Mouse (Mus musculus): ENCODE measurements at regions not wholly inside any gene's neighbourhood (a gene's known extent, or its start where the extent isn't known, plus 50 kb on each side); places are given as distances from the start of the nearest gene placed in this dataset.
A peak's percentile ranks its signal among the peaks of the same experiment; 100 is the strongest.

GRCm38 (mm10) chr10:44688555-44688954 is 160.3 kb upstream of the Prdm1 start:
- Histone ChIP-seq H3K27ac (replicated peaks) (no peak overlapping the region), H3K4me1 (replicated peaks) (0 out of 2 replicates have a peak, but pooled peaks cover 7% of the 10 kb centered on the region), H3K9me3 (replicated peaks) (no peaks in the 10 kb centered on the region), H3K4me2 (no peak overlapping the region), H3K4me3 (replicated peaks) (no peak overlapping the region), H3K9ac (no peak overlapping the region), H3K36me3 (replicated peaks) (no peaks in the 10 kb centered on the region), H3K27me3 (no peaks in the 10 kb centered on the region)
- ATAC-seq (ENCODE audit: insufficient read depth) = no peak
- WGBS (ENCODE audit: insufficient replicate concordance) = 70% methylated on average over 3 of the region's 3 CpGs

DNA sequence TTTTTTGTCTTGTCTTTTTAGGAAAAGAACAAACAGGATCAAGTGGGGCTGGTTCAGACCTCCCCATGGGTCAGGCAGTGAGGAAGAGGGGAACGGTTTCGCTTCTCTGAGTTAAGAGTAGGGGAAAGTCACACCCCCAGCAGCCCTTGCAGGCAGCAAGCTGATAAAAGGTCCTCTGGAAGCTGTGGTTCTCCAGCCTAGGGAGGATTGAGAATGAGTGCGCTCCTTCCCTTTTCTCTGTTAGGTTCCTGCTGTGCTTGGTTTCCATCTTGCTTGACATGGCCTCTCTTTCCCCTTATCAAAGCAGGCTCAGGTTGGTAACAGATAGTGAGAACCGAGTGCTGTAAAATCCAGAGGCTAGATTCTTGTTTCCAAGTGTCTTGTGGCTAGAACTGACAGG is 157.8 kb upstream of the Prdm1 start:
- no peak overlapping the region for H3K4me2 ChIP-seq
- no peak overlapping the region for H3K4me3 ChIP-seq (replicated peaks)
- H3K27ac ChIP-seq (replicated peaks) = no peak overlapping the region
- no peaks in the 10 kb centered on the region for H3K27me3 ChIP-seq
- H3K4me1 ChIP-seq (replicated peaks) = 0 out of 2 replicates have a peak, but pooled peaks cover 7% of the 10 kb centered on the region
- WGBS (ENCODE audit: insufficient replicate concordance) = 9% methylated on average over 4 of the region's 4 CpGs
- ATAC-seq (ENCODE audit: insufficient read depth) = peak; percentile 42; the same call in 1 of the 2 replicates
- H3K9ac ChIP-seq = no peak overlapping the region
- H3K9me3 ChIP-seq (replicated peaks) = no peaks in the 10 kb centered on the region
- H3K36me3 ChIP-seq (replicated peaks) = no peaks in the 10 kb centered on the region

DNA sequence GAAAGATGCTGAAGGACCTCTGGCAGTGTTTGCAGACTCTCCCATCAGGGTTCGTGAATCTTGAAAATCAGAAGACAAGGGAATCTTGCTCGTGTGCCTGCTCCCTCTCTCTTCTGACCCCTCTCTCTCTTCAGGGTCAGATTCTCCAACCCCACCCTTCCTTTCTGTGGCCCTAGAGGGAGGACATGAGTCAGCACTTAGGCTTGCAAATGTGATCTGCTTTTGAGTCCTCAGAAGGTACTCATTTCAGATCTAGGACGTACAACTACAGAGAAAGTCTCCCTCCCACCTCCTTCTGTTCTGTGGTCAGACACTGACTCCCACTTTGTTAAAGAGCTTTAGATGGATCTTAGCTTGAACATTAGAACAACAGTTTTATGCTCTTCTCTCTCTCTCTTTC is 156.9 kb upstream of the Prdm1 start:
- Histone ChIP-seq H3K4me1 (replicated peaks) (0 out of 2 replicates have a peak, but pooled peaks cover 7% of the 10 kb centered on the region), H3K4me2 (no peak overlapping the region), H3K36me3 (replicated peaks) (no peaks in the 10 kb centered on the region), H3K9me3 (replicated peaks) (no peaks in the 10 kb centered on the region), H3K27ac (replicated peaks) (no peak overlapping the region), H3K27me3 (no peaks in the 10 kb centered on the region), H3K9ac (no peak overlapping the region), H3K4me3 (replicated peaks) (no peak overlapping the region)
- 18% methylated on average over 3 of the region's 3 CpGs for WGBS (ENCODE audit: insufficient replicate concordance)
- ATAC-seq (ENCODE audit: insufficient read depth) = no peak

GRCm38 (mm10) chr10:44676506-44676905 is 148.2 kb upstream of the Prdm1 start:
- WGBS (ENCODE audit: insufficient replicate concordance) = 39% methylated on average over 3 of the region's 3 CpGs
- Histone ChIP-seq H3K27ac (replicated peaks) (no peak overlapping the region), H3K4me1 (replicated peaks) (no peaks in the 10 kb centered on the region), H3K36me3 (replicated peaks) (no peaks in the 10 kb centered on the region), H3K9ac (no peak overlapping the region), H3K9me3 (replicated peaks) (no peaks in the 10 kb centered on the region), H3K4me3 (replicated peaks) (no peak overlapping the region), H3K27me3 (no peaks in the 10 kb centered on the region), H3K4me2 (no peak overlapping the region)
- ATAC-seq (ENCODE audit: insufficient read depth) = no peak

- H3K4me2 ChIP-seq = no peak overlapping the region
- no peak overlapping the region for H3K4me3 ChIP-seq (replicated peaks)
- H3K4me1 ChIP-seq (replicated peaks) = no peaks in the 10 kb centered on the region
- ATAC-seq (ENCODE audit: insufficient read depth) = no peak
- no peaks in the 10 kb centered on the region for H3K36me3 ChIP-seq (replicated peaks)
- no peaks in the 10 kb centered on the region for H3K9me3 ChIP-seq (replicated peaks)
- 62% methylated on average over 4 of the region's 4 CpGs for WGBS (ENCODE audit: insufficient replicate concordance)
- no peak overlapping the region for H3K9ac ChIP-seq
- H3K27me3 ChIP-seq = no peaks in the 10 kb centered on the region
- no peak overlapping the region for H3K27ac ChIP-seq (replicated peaks)
These were observed 137.3 kb upstream of the Prdm1 start for GRCm38 (mm10) chr10:44665509-44666144.

GRCm38 (mm10) chr10:44659499-44659898 is 131.2 kb upstream of the Prdm1 start:
- Histone ChIP-seq H3K4me1 (replicated peaks) (no peaks in the 10 kb centered on the region), H3K9me3 (replicated peaks) (no peaks in the 10 kb centered on the region), H3K36me3 (replicated peaks) (no peaks in the 10 kb centered on the region), H3K27ac (replicated peaks) (no peak overlapping the region), H3K9ac (no peak overlapping the region), H3K4me3 (replicated peaks) (no peak overlapping the region), H3K4me2 (no peak overlapping the region), H3K27me3 (no peaks in the 10 kb centered on the region)
- 47% methylated on average over 3 of the region's 3 CpGs for WGBS (ENCODE audit: insufficient replicate concordance)
- ATAC-seq (ENCODE audit: insufficient read depth) = no peak

- WGBS (ENCODE audit: insufficient replicate concordance) = 66% methylated on average over 5 of the region's 5 CpGs
- no peak overlapping the region for H3K27ac ChIP-seq (replicated peaks)
- no peak for ATAC-seq (ENCODE audit: insufficient read depth)
These were observed 125.5 kb upstream of the Prdm1 start for GRCm38 (mm10) chr10:44653761-44654160.

GRCm38 (mm10) chr10:44647021-44647420 is 118.7 kb upstream of the Prdm1 start:
- Histone ChIP-seq H3K4me1 (replicated peaks) (no peaks in the 10 kb centered on the region), H3K27ac (replicated peaks) (no peak overlapping the region), H3K9me3 (replicated peaks) (no peaks in the 10 kb centered on the region), H3K9ac (no peak overlapping the region), H3K4me3 (replicated peaks) (no peak overlapping the region), H3K27me3 (no peaks in the 10 kb centered on the region), H3K4me2 (no peak overlapping the region), H3K36me3 (replicated peaks) (no peaks in the 10 kb centered on the region)
- ATAC-seq (ENCODE audit: insufficient read depth) = no peak
- WGBS (ENCODE audit: insufficient replicate concordance) = 45% methylated on average over 5 of the region's 5 CpGs

More at GRCm38 (mm10) chr10:44653761-44654160, 125.5 kb upstream of the Prdm1 start:
- no peaks in the 10 kb centered on the region for H3K36me3 ChIP-seq (replicated peaks)
- H3K4me3 ChIP-seq (replicated peaks) = no peak overlapping the region
- no peaks in the 10 kb centered on the region for H3K9me3 ChIP-seq (replicated peaks)
- H3K9ac ChIP-seq = no peak overlapping the region
- no peaks in the 10 kb centered on the region for H3K27me3 ChIP-seq
- no peaks in the 10 kb centered on the region for H3K4me1 ChIP-seq (replicated peaks)
- H3K4me2 ChIP-seq = no peak overlapping the region

DNA sequence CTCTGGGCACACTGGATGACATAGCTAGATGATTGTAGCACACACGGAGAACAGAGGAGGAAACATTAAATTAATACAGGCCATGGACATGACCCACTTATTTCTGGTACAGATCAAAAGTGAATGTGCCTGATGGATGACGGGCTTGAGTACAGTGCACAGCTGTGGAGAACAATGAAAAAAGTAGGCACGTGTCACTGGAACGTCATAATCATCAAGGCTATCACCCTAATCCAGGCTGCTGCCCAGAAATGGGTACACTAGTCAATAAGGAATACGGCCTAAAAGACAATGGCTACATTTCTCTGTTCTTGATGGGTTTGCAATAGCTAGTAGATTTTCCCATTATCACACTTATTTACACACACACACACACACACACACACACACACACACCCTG is 118.3 kb upstream of the Prdm1 start:
- Histone ChIP-seq H3K4me3 (replicated peaks) (no peak overlapping the region), H3K9me3 (replicated peaks) (no peaks in the 10 kb centered on the region), H3K36me3 (replicated peaks) (no peaks in the 10 kb centered on the region), H3K4me1 (replicated peaks) (no peaks in the 10 kb centered on the region), H3K27ac (replicated peaks) (no peak overlapping the region), H3K27me3 (no peaks in the 10 kb centered on the region), H3K4me2 (no peak overlapping the region), H3K9ac (no peak overlapping the region)
- no peak for ATAC-seq (ENCODE audit: insufficient read depth)
- 69% methylated on average over 5 of the region's 5 CpGs for WGBS (ENCODE audit: insufficient replicate concordance)

DNA sequence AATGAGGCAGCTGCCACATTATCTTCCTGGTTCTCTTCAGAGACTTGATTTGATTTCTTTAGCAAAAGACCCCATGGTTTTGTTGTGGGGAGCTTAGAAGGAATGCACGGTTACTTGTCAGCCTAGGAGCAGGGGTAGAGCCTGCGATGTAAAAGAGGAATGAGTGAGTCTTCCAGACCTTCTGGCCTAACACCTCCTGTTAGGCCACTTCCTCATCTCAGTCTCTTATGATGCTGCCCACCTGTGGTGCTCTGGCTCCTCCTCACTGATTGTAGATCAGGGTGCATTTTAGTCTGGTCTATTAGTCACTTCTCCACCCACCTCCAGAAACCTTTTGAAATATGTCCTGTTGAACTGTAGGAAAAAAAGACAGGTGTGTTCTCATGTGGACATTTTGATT is 113.3 kb upstream of the Prdm1 start:
- Histone ChIP-seq H3K9ac (no peak overlapping the region), H3K4me2 (no peak overlapping the region), H3K27me3 (no peaks in the 10 kb centered on the region), H3K27ac (replicated peaks) (no peak overlapping the region), H3K9me3 (replicated peaks) (no peaks in the 10 kb centered on the region), H3K4me3 (replicated peaks) (no peak overlapping the region), H3K36me3 (replicated peaks) (no peaks in the 10 kb centered on the region), H3K4me1 (replicated peaks) (0 out of 2 replicates have a peak, but pooled peaks cover 3% of the 10 kb centered on the region)
- WGBS (ENCODE audit: insufficient replicate concordance) = 81% methylated on average over 2 of the region's 2 CpGs
- ATAC-seq (ENCODE audit: insufficient read depth) = no peak

DNA sequence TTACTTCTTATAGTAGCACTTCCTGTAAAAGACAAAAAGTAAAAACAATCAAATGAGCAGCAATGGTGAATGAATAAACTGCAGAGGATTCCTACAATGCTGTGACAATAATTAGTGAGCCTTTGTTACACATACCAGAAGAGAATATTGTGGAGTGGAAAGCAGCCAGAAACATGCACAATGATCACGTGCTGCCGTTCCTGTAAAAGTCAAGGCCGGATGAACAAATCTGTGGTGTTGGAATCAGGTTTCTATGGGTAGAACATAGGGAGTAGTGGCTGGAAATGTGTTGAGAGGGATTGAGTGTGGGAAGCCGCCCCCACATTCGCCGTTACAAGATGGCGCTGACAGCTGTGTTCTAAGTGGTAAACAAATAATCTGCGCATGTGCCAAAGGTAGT is 112.3 kb upstream of the Prdm1 start:
- ATAC-seq (ENCODE audit: insufficient read depth) = no peak
- no peaks in the 10 kb centered on the region for H3K9me3 ChIP-seq (replicated peaks)
- no peak overlapping the region for H3K9ac ChIP-seq
- 0 out of 2 replicates have a peak, but pooled peaks cover 5% of the 10 kb centered on the region for H3K4me1 ChIP-seq (replicated peaks)
- WGBS (ENCODE audit: insufficient replicate concordance) = 82% methylated on average over 8 of the region's 8 CpGs
- no peak overlapping the region for H3K4me3 ChIP-seq (replicated peaks)
- no peaks in the 10 kb centered on the region for H3K36me3 ChIP-seq (replicated peaks)
- H3K27me3 ChIP-seq = no peaks in the 10 kb centered on the region
- H3K4me2 ChIP-seq = no peak overlapping the region
- H3K27ac ChIP-seq (replicated peaks) = no peak overlapping the region

GRCm38 (mm10) chr10:44638678-44639077 is 110.4 kb upstream of the Prdm1 start:
- H3K27me3 ChIP-seq = no peaks in the 10 kb centered on the region
- no peak for ATAC-seq (ENCODE audit: insufficient read depth)
- H3K4me1 ChIP-seq (replicated peaks) = 0 out of 2 replicates have a peak, but pooled peaks cover 5% of the 10 kb centered on the region
- no peak overlapping the region for H3K4me3 ChIP-seq (replicated peaks)
- H3K36me3 ChIP-seq (replicated peaks) = no peaks in the 10 kb centered on the region
- H3K9ac ChIP-seq = no peak overlapping the region
- no peaks in the 10 kb centered on the region for H3K9me3 ChIP-seq (replicated peaks)
- no peak overlapping the region for H3K27ac ChIP-seq (replicated peaks)
- WGBS (ENCODE audit: insufficient replicate concordance) = 45% methylated on average over 2 of the region's 2 CpGs
- no peak overlapping the region for H3K4me2 ChIP-seq
